Mouse (Mus musculus) macrophage (primary cell): Measurements from ENCODE around the gene Chd9. TPM values are rescaled to one million over a fixed set of nuclear protein-coding genes. Genes with fewer than 3 reads are reported as not detected.

Experiments used
- polyA plus RNA-seq: library from polyadenylated mRNA; stranded (reverse); fragments of 250-400 nt; gene quantifications from 3 replicates; pipeline ENCODE4 v1.2.4, GENCODE M21; 2018; ENCODE audit warnings: inconsistent platforms

The Chd9 gene
- polyA plus RNA-seq, 1 experiment from 2014 or later = 141 TPM

Other genes starting within 250 kb of the Chd9 start
- not detected in 3 replicates for gene Gm19935, start 11.0 kb upstream of the Chd9 start, polyA plus RNA-seq
- gene Rbl2, start 241.7 kb downstream of the Chd9 start, polyA plus RNA-seq = 21.8 to 79.1 TPM (median 32.3 TPM) in 3 replicates